Mouse (Mus musculus): ENCODE results near the gene Islr2.

Gene Islr2

GRCm38 (mm10) chr9:58196610-58197567, 7.2 kb downstream of the Islr2 start:
- no peak for DNase-seq

GRCm38 (mm10) chr9:58196141-58196540, 8.0 kb downstream of the Islr2 start:
- DNase-seq, result no peak

- no peak for DNase-seq
Observed at GRCm38 (mm10) chr9:58195671-58196070, 8.4 kb downstream of the Islr2 start.

- no peak for DNase-seq
Observed at GRCm38 (mm10) chr9:58194222-58194621, 9.9 kb downstream of the Islr2 start.

GRCm38 (mm10) chr9:58184456-58184855, 19.7 kb downstream of the Islr2 start:
- DNase-seq, result no peak

GRCm38 (mm10) chr9:58179390-58179789, 24.7 kb downstream of the Islr2 start:
- no peak for DNase-seq

- DNase-seq, result no peak
Observed at GRCm38 (mm10) chr9:58177165-58177564, 27.0 kb downstream of the Islr2 start.

- peak; percentile 68 for DNase-seq
Observed at GRCm38 (mm10) chr9:58175745-58176487, 28.2 kb downstream of the Islr2 start.

GRCm38 (mm10) chr9:58174818-58175251, 29.3 kb downstream of the Islr2 start:
- peak; percentile 80 for DNase-seq

- no peak for DNase-seq
Observed at GRCm38 (mm10) chr9:58172863-58173262, 31.3 kb downstream of the Islr2 start.

- no peak for DNase-seq
Observed at GRCm38 (mm10) chr9:58169426-58169825, 34.7 kb downstream of the Islr2 start.

- no peak for DNase-seq
Observed at GRCm38 (mm10) chr9:58168880-58169279, 35.2 kb downstream of the Islr2 start.

- no peak for DNase-seq
Observed at GRCm38 (mm10) chr9:58165779-58166178, 38.3 kb downstream of the Islr2 start.

- no peak for DNase-seq
Observed at GRCm38 (mm10) chr9:58163146-58163545, 41.0 kb downstream of the Islr2 start.

GRCm38 (mm10) chr9:58162173-58162572, 41.9 kb downstream of the Islr2 start:
- no peak for DNase-seq

GRCm38 (mm10) chr9:58160315-58160714, 43.8 kb downstream of the Islr2 start:
- DNase-seq, result no peak

GRCm38 (mm10) chr9:58159855-58160254, 44.3 kb downstream of the Islr2 start:
- no peak for DNase-seq

GRCm38 (mm10) chr9:58158541-58159311, 45.4 kb downstream of the Islr2 start:
- no peak for DNase-seq

GRCm38 (mm10) chr9:58157838-58158237, 46.3 kb downstream of the Islr2 start:
- no peak for DNase-seq

GRCm38 (mm10) chr9:58156819-58157560, 47.1 kb downstream of the Islr2 start:
- DNase-seq, result no peak

GRCm38 (mm10) chr9:58155366-58155765, 48.8 kb downstream of the Islr2 start:
- peak; percentile 81 for DNase-seq

- no peak for DNase-seq
Observed at GRCm38 (mm10) chr9:58153095-58153494, 51.0 kb downstream of the Islr2 start.

All from retina, postnatal 1 day (tissue).